Mouse (Mus musculus) lung, adult 2 months (tissue): Measurements from ENCODE around the gene Trak1. TPM values are rescaled to one million over a fixed set of nuclear protein-coding genes. Genes with fewer than 3 reads are reported as not detected.

Experiments used
- DNase-seq: peaks from one replicate; pipeline ENCODE4 v3.0.0; 2022
- H3K4me1 ChIP-seq: fragments of 200-500 bp; 2 replicates; pipeline ENCODE4 v1.6.1; 2011; ENCODE audit warnings: low read length; ENCODE audit not compliant: control insufficient read depth, insufficient read depth
- H3K4me3 ChIP-seq: fragments of 200-500 bp; replicated peaks from 2 replicates; pipeline ENCODE3; 2011; ENCODE audit warnings: low read depth, mild to moderate bottlenecking, control low read depth, low read length; ENCODE audit errors: extremely low read depth
- CTCF ChIP-seq: fragments of 200-500 bp; IDR thresholded peaks from 2 replicates; pipeline ENCODE4 v1.5.1; 2011; ENCODE audit warnings: mild to moderate bottlenecking, low read length, control low read depth; ENCODE audit not compliant: insufficient read depth
- POLR2A ChIP-seq: fragments of 200-500 bp; IDR thresholded peaks from 2 replicates; pipeline ENCODE4 v1.6.1; 2011; ENCODE audit warnings: low read depth, mild to moderate bottlenecking, control low read depth, low read length, borderline replicate concordance; ENCODE audit errors: extremely low read depth
- WGBS: fragments of 180-500 bp; shearing (Covaris S2); methylation state at CpG from one replicate; pipeline ENCODE4 v1.1.7; 2018; 5-methylcytosine and 5-hydroxymethylcytosine counted together
- polyA plus RNA-seq: library from polyadenylated mRNA; depleted of rRNA; stranded (reverse); fragments of >200 nt; gene quantifications from 2 replicates; pipeline ENCODE4 v1.2.3, GENCODE M21; 2012

Trak1 gene
- polyA plus RNA-seq, 1 experiment: 88.5 TPM

DNA sequence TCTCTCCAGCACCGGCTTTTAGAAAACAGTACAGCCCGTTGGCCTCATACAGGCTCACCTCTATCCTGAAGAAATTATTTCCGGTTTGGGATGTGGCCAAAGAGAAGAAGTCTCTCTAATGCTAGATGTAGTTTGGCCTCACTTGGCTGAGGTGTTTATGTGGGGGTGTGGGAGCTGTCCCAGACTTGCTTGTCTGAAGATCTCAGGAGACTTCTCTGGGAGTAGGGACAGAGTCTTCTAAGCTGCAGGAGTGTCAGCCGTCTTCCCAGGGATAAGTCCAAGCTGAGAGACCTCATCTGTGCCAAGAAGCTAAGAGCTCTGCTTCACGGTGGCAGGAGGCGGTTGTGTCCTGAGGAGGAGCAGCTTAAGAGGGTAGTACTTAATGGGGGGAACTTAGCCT, 5.8 kb downstream of the Trak1 start:
- Histone ChIP-seq H3K4me1 (peaks cover 29% of the 10 kb centered on the region), H3K4me3 (no peak overlapping the region)
- no peak for DNase-seq
- no peak for TF ChIP-seq CTCF
- no peak for TF ChIP-seq POLR2A
- WGBS: 32% methylated on average over 6 of the region's 6 CpGs

DNA sequence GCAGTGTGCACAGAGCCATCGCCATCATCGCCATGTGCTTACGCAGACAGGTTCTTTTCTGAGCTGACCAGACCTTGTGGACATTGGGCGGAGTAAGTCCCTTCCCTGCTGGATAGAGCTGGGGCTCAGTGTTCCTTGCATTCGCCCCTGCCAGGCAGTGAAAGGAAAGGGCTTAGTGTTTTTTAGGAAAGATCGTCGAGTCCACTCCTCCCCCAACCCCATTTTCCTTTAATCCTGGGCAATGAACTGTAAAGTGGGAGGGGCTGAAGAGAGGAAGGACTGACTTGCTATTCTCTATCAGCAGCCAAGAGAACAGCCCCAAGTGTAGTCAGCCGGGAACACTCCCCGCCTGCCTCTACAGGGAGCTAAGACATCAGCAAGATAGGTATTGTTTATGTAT, 6.4 kb downstream of the Trak1 start:
- DNase-seq: no peak
- no peak for TF ChIP-seq POLR2A
- no peak for TF ChIP-seq CTCF

DNA sequence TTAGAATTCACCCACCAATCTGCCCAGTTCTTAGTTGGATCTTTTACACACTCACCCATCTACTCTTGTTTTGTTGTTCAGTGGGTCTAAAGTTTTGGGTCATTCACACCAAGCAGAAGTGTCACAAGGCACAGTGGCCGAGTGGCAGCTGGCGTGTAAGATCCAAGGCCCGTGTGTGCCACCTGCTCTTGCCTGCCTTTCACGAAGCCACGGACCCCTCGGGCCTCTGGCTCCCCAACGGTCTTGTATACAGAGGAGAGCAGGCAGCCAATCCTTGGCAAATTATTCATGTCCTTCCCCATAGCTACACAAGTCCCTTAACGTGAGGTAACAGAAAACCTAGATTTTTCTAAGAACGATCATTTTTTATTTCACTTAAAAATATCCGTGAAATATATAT, 7.2 kb downstream of the Trak1 start:
- H3K4me1 ChIP-seq: peaks cover 24% of the 10 kb centered on the region
- no peak for TF ChIP-seq POLR2A
- TF ChIP-seq CTCF: no peak
- DNase-seq: no peak
- no peak overlapping the region for H3K4me3 ChIP-seq
- 81% methylated on average over 10 of the region's 10 CpGs for WGBS

More for the DNA sequence above, 6.4 kb downstream of the Trak1 start:
- no peak overlapping the region for H3K4me3 ChIP-seq
- WGBS: 55% methylated on average over 9 of the region's 9 CpGs
- H3K4me1 ChIP-seq: peaks cover 27% of the 10 kb centered on the region

DNA sequence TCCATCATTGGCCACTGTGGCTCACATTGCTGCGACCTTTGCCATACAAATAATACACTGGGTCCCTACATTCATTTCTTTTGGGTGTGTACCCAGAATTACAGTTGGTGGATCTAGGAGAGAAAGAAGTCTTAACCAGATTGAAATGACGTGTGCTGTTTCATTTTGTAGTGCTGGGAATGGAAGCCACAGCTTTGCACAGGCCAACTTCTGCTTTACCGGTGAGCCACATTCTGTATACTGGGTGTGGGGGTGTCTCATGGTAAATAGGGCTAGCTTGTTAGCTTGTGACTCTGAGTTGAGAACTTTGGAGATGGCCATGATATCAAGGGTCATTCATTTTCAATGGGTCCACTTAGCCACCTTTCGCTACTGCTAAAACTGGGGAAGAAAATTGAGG, 8.2 kb downstream of the Trak1 start:
- TF ChIP-seq CTCF (no peak), POLR2A (no peak)
- WGBS: 85% methylated on average over 4 of the region's 4 CpGs

DNA sequence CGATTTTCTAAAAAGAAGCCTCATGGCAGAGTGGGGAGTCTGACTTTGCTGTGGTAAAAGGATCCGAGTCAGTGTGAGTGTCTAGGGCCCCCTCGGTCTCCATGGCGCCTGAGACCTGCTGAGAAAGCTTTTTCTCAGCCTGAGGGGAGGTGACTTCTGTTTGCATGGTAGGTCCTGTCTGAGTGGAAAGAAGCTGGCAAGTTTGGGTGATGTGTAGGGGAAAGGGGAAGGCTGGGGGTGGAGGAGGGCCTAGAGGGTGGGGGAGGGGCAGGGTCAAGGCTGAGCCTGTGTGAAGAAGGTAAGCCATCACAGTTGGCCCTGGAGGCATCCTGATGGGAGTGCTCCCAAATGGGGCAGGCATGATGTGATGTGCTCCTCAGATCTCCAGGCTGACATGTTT, 12.0 kb downstream of the Trak1 start:
- Histone ChIP-seq H3K4me3 (no peak overlapping the region), H3K4me1 (peaks cover 7% of the 10 kb centered on the region)
- 76% methylated on average over 4 of the region's 4 CpGs for WGBS
- TF ChIP-seq POLR2A (no peak), CTCF (no peak)
- no peak for DNase-seq

More for the DNA sequence above, 8.2 kb downstream of the Trak1 start:
- H3K4me1 ChIP-seq: peaks cover 16% of the 10 kb centered on the region
- no peak overlapping the region for H3K4me3 ChIP-seq
- no peak for DNase-seq

DNA sequence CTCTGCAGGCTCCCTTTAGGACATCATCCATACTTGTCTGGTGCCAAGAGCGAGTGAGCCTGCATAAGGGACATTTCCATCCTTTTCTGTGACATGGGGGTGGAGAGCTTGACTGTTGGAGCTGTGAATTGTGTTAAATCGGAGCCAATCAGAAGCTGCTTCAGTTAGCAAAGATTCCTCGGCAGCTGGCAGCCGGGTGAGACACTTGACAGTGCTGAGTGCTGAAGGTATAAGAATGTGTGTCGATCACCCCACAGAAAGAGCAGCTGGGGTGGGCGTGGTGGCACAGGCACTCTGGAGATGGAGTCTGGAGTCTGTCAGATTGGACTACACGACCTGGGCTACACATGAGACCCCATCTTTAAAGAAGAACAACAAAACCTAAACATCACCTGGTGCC, 13.2 kb downstream of the Trak1 start:
- TF ChIP-seq POLR2A (no peak), CTCF (no peak)
- WGBS: 68% methylated on average over 7 of the region's 7 CpGs
- no peak overlapping the region for H3K4me3 ChIP-seq
- DNase-seq: no peak
- H3K4me1 ChIP-seq: peaks cover 13% of the 10 kb centered on the region

DNA sequence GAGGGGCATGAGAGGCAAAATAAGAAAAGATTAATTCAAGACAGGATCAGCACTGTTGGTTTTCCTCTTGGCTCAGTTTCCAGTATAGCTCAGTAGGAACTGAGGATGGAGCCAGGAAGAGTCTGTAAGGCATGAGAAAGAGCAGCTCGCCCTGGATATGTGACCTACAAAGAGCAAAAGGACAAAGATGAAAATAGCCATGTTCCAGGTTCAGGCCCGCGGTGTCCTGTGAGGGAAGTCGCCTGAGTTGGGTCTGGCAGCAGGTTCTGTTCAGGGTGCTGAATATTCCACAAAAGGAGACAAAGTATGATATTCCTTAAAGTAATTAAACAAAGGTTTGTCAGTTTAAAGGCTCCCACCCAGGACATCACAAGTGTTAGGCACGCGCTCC, 14.5 kb downstream of the Trak1 start:
- Histone ChIP-seq H3K4me3 (no peak overlapping the region), H3K4me1 (peaks cover 19% of the 10 kb centered on the region)
- no peak for DNase-seq
- WGBS: 45% methylated on average over 6 of the region's 6 CpGs
- TF ChIP-seq CTCF: no peak
- TF ChIP-seq POLR2A: no peak

DNA sequence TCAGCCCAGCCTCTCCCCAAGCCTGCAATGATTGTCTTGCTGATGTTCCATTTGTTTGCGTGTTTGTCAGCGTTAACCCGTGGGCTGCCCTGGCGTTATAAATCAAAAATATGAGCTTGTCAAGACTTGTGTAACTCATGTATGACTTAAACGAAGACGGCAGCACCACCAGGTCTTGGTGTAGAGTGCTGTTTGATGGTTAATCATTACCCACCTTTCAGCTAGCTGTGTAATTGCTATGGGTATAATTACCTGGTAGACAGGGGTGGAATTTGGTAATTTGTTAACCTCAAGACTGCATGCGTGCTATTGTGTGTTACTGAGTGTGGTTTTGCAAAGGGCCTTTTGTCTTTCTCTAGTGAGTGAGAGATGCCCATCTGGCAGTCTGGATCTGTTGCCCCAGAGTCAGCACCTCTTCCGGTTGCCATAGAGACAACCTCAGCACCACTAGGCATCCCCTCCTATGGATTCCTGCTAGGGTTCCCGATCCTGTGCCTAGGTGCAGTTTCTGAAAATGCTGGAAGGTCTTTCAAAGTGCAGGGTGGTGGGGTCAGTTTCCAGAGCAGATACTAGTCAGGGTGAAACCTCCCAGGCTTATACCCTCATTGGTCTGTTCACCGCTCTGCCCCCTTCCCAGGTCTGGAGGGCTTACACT, 15.1 kb downstream of the Trak1 start:
- DNase-seq: no peak
- no peak overlapping the region for H3K4me3 ChIP-seq
- no peak for TF ChIP-seq POLR2A
- WGBS: 54% methylated on average over 10 of the region's 10 CpGs
- H3K4me1 ChIP-seq: peaks cover 23% of the 10 kb centered on the region

DNA sequence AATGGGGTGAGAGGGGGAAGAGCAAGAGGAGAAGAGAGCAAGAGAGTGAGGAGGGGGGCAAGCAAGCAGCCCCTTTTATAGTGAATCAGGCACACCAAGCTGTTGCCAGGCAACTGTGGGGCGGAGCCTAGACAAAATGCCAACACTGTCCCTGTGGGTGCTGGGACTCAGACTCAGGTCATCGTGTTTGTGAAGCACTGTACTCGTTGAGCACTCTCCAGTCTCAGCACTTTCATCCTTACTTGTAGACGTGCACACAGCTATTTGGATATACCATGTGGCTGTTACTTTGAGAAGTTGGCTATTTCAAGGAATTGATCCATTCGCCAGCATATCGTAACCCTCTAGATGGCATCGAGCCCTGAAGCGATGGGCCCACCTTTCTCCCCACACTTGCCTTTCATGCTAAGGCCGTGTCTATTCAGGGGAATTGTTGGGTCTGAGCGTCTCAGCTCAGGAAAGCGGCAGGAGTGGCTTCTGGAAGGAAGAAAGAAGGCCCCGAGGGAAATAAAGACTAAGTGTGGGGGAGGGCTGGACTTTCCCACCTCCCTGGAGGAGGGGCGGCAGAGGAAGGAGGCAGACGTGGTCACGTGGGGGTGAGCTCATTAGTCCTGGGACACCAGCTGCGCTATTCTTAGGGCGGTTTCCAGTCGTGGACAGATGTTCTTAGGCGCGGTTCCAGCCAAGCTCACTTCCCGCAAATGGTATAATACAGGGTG, 16.5 kb downstream of the Trak1 start:
- Histone ChIP-seq H3K4me3 (peak overlapping the region; percentile 55), H3K4me1 (peaks cover 27% of the 10 kb centered on the region)
- TF ChIP-seq CTCF (no peak), POLR2A (peak; percentile 80; the same call in 1 of the 2 replicates)
- 3% methylated on average over 21 of the region's 21 CpGs for WGBS
- DNase-seq: peak; percentile 68
